Mouse (Mus musculus): ENCODE results near the gene Bmp2k. TPM values are rescaled to one million over a fixed set of nuclear protein-coding genes. Genes with fewer than 3 reads are reported as not detected.
"Not testable (repeated sequence)": the region's sequence is repeated elsewhere in the genome, so short reads cannot be mapped to it uniquely, and the experiment has no call there.

Gene Bmp2k
- polyA plus RNA-seq, 1 experiment from 2014 or later = 11.2 TPM

- H3K4me1 ChIP-seq; H3K27ac ChIP-seq; H3K9ac ChIP-seq; H3K36me3 ChIP-seq; H3K27me3 ChIP-seq (replicated peaks); ATAC-seq (ENCODE audit: low FRiP score, low read depth); H3K9me3 ChIP-seq; H3K4me2 ChIP-seq (replicated peaks); H3K4me3 ChIP-seq: not testable (repeated sequence)
- WGBS = 95% methylated on average over 10 of the region's 10 CpGs
These were observed 11.7 kb downstream of the Bmp2k start for GRCm38 (mm10) chr5:97009140-97009539.

- H3K36me3 ChIP-seq = no peaks in the 10 kb centered on the region
- H3K4me2 ChIP-seq (replicated peaks) = no peak overlapping the region
- H3K9ac ChIP-seq = no peak overlapping the region
- H3K9me3 ChIP-seq = no peaks in the 10 kb centered on the region
- no peak for ATAC-seq (ENCODE audit: low FRiP score, low read depth)
- 91% methylated on average over 11 of the region's 11 CpGs for WGBS
- no peak overlapping the region for H3K4me3 ChIP-seq
- H3K27me3 ChIP-seq (replicated peaks) = no peaks in the 10 kb centered on the region
- H3K4me1 ChIP-seq = no peaks in the 10 kb centered on the region
- H3K27ac ChIP-seq = no peak overlapping the region
These were observed 12.3 kb downstream of the Bmp2k start for GRCm38 (mm10) chr5:97009601-97010335.

- Histone ChIP-seq H3K9me3 (no peaks in the 10 kb centered on the region), H3K4me3 (no peak overlapping the region), H3K27ac (no peak overlapping the region), H3K4me2 (replicated peaks) (no peak overlapping the region), H3K36me3 (no peaks in the 10 kb centered on the region), H3K9ac (no peak overlapping the region), H3K27me3 (replicated peaks) (no peaks in the 10 kb centered on the region), H3K4me1 (peaks cover 4% of the 10 kb centered on the region; the same call in 1 of the 2 replicates)
- 82% methylated on average over 11 of the region's 11 CpGs for WGBS
- ATAC-seq (ENCODE audit: low FRiP score, low read depth) = no peak
These were observed 18.5 kb downstream of the Bmp2k start for GRCm38 (mm10) chr5:97015781-97016508.

GRCm38 (mm10) chr5:97016842-97017577 is 19.5 kb downstream of the Bmp2k start:
- no peak overlapping the region for H3K27ac ChIP-seq
- no peak for ATAC-seq (ENCODE audit: low FRiP score, low read depth)

GRCm38 (mm10) chr5:97022305-97023278 is 25.1 kb downstream of the Bmp2k start:
- peak; percentile 37; the same call in 1 of the 2 replicates for ATAC-seq (ENCODE audit: low FRiP score, low read depth)

More at GRCm38 (mm10) chr5:97016842-97017577, 19.5 kb downstream of the Bmp2k start:
- no peaks in the 10 kb centered on the region for H3K9me3 ChIP-seq
- H3K36me3 ChIP-seq = no peaks in the 10 kb centered on the region
- H3K4me2 ChIP-seq (replicated peaks) = no peak overlapping the region
- H3K27me3 ChIP-seq (replicated peaks) = no peaks in the 10 kb centered on the region
- peaks cover 4% of the 10 kb centered on the region; the same call in 1 of the 2 replicates for H3K4me1 ChIP-seq
- no peak overlapping the region for H3K4me3 ChIP-seq
- no peak overlapping the region for H3K9ac ChIP-seq
- 90% methylated on average over 9 of the region's 9 CpGs for WGBS

GRCm38 (mm10) chr5:97024834-97025233 is 27.3 kb downstream of the Bmp2k start:
- WGBS = 94% methylated on average over 5 of the region's 5 CpGs
- ATAC-seq (ENCODE audit: low FRiP score, low read depth) = no peak

More at GRCm38 (mm10) chr5:97022305-97023278, 25.1 kb downstream of the Bmp2k start:
- Histone ChIP-seq H3K27ac (no peak overlapping the region), H3K36me3 (no peaks in the 10 kb centered on the region), H3K4me1 (peaks cover 9% of the 10 kb centered on the region), H3K4me2 (replicated peaks) (no peak overlapping the region), H3K4me3 (no peak overlapping the region), H3K27me3 (replicated peaks) (no peaks in the 10 kb centered on the region), H3K9ac (no peak overlapping the region), H3K9me3 (no peaks in the 10 kb centered on the region)
- WGBS = 71% methylated on average over 15 of the region's 15 CpGs

GRCm38 (mm10) chr5:97025650-97026049 is 28.2 kb downstream of the Bmp2k start:
- Histone ChIP-seq H3K27me3 (replicated peaks) (no peaks in the 10 kb centered on the region), H3K4me3 (no peak overlapping the region), H3K4me2 (replicated peaks) (no peak overlapping the region), H3K4me1 (peaks cover 9% of the 10 kb centered on the region), H3K36me3 (no peaks in the 10 kb centered on the region), H3K9me3 (no peaks in the 10 kb centered on the region), H3K9ac (no peak overlapping the region), H3K27ac (no peak overlapping the region)
- no peak for ATAC-seq (ENCODE audit: low FRiP score, low read depth)
- WGBS = 88% methylated on average over 6 of the region's 6 CpGs

More at GRCm38 (mm10) chr5:97024834-97025233, 27.3 kb downstream of the Bmp2k start:
- H3K36me3 ChIP-seq = no peaks in the 10 kb centered on the region
- no peak overlapping the region for H3K4me2 ChIP-seq (replicated peaks)
- H3K4me1 ChIP-seq = peaks cover 9% of the 10 kb centered on the region
- H3K4me3 ChIP-seq = no peak overlapping the region
- H3K27me3 ChIP-seq (replicated peaks) = no peaks in the 10 kb centered on the region
- H3K27ac ChIP-seq = no peak overlapping the region
- H3K9ac ChIP-seq = no peak overlapping the region
- H3K9me3 ChIP-seq = no peaks in the 10 kb centered on the region

- no peak overlapping the region for H3K4me3 ChIP-seq
- 93% methylated on average over 8 of the region's 8 CpGs for WGBS
- no peaks in the 10 kb centered on the region for H3K9me3 ChIP-seq
- 0 out of 2 replicates have a peak, but pooled peaks cover under 1% of the 10 kb centered on the region for H3K4me1 ChIP-seq
- no peaks in the 10 kb centered on the region for H3K27me3 ChIP-seq (replicated peaks)
- no peak overlapping the region for H3K4me2 ChIP-seq (replicated peaks)
- H3K9ac ChIP-seq = no peak overlapping the region
- no peak for ATAC-seq (ENCODE audit: low FRiP score, low read depth)
- H3K27ac ChIP-seq = no peak overlapping the region
- H3K36me3 ChIP-seq = no peaks in the 10 kb centered on the region
These were observed 30.5 kb downstream of the Bmp2k start for GRCm38 (mm10) chr5:97028004-97028403.

GRCm38 (mm10) chr5:97028840-97029239 is 31.4 kb downstream of the Bmp2k start:
- H3K9me3 ChIP-seq; H3K4me1 ChIP-seq; H3K36me3 ChIP-seq; H3K4me3 ChIP-seq; H3K27me3 ChIP-seq (replicated peaks); H3K27ac ChIP-seq; ATAC-seq (ENCODE audit: low FRiP score, low read depth); H3K4me2 ChIP-seq (replicated peaks); H3K9ac ChIP-seq: not testable (repeated sequence)
- 96% methylated on average over 1 of the region's 1 CpGs for WGBS

- Histone ChIP-seq H3K9me3 (no peaks in the 10 kb centered on the region), H3K4me1 (no peaks in the 10 kb centered on the region), H3K4me3 (no peak overlapping the region), H3K9ac (no peak overlapping the region), H3K27ac (no peak overlapping the region), H3K36me3 (no peaks in the 10 kb centered on the region), H3K4me2 (replicated peaks) (no peak overlapping the region), H3K27me3 (replicated peaks) (no peaks in the 10 kb centered on the region)
- 91% methylated on average over 6 of the region's 6 CpGs for WGBS
- no peak for ATAC-seq (ENCODE audit: low FRiP score, low read depth)
These were observed 34.3 kb downstream of the Bmp2k start for GRCm38 (mm10) chr5:97031771-97032170.

GRCm38 (mm10) chr5:97045260-97045659 is 47.8 kb downstream of the Bmp2k start:
- WGBS = 89% methylated on average over 7 of the region's 7 CpGs
- Histone ChIP-seq H3K4me1 (no peaks in the 10 kb centered on the region), H3K36me3 (no peaks in the 10 kb centered on the region), H3K27ac (no peak overlapping the region), H3K4me2 (replicated peaks) (no peak overlapping the region), H3K27me3 (replicated peaks) (no peaks in the 10 kb centered on the region), H3K9ac (no peak overlapping the region), H3K4me3 (no peak overlapping the region), H3K9me3 (no peaks in the 10 kb centered on the region)
- no peak for ATAC-seq (ENCODE audit: low FRiP score, low read depth)
